Mouse (Mus musculus): ENCODE measurements around the gene Iqcf6. TPM values are rescaled to one million over a fixed set of nuclear protein-coding genes. Genes with fewer than 3 reads are reported as not detected.
A peak's percentile ranks its signal among the peaks of the same experiment; 100 is the strongest.

The Iqcf6 gene
- polyA plus RNA-seq, 1 experiment from 2014 or later, result not detected

- H3K9ac ChIP-seq (replicated peaks), result no peak overlapping the region
- H3K9me3 ChIP-seq (replicated peaks), result no peaks in the 10 kb centered on the region
- H3K36me3 ChIP-seq, result peaks cover 48% of the 10 kb centered on the region
- WGBS, result 34% methylated on average over 7 of the region's 7 CpGs
- no peak overlapping the region for H3K4me3 ChIP-seq (replicated peaks)
- H3K4me2 ChIP-seq, result no peak overlapping the region
- peaks cover 29% of the 10 kb centered on the region for H3K4me1 ChIP-seq
- no peak overlapping the region for H3K27ac ChIP-seq (replicated peaks)
- peaks cover 9% of the 10 kb centered on the region; the same call in 1 of the 2 replicates for H3K27me3 ChIP-seq (replicated peaks)
- no peak for ATAC-seq (ENCODE audit: low FRiP score)
Measured at GRCm38 (mm10) chr9:106659441-106659840, 33.1 kb downstream of the Iqcf6 start.

DNA sequence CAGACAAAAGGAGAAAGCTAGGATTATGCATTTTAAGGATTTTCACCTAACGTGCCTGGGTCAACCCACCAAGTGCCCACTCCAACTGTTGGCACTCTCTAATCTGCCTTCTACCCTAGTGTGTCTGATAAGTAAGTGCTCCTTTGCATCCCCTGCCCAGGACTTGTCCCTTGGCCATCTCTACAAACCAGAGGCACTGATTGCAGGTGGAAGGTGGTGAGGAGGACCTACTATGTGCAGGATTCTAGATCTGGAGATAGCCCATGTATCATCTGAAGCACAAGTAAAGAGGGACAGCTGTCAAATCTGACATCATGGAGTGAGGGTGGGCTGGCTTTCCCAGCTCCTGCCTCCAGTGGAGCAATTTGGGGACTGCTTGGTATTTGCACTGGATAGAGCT is 33.6 kb downstream of the Iqcf6 start:
- Histone ChIP-seq H3K4me1 (peaks cover 34% of the 10 kb centered on the region), H3K27ac (replicated peaks) (no peak overlapping the region), H3K4me3 (replicated peaks) (no peak overlapping the region), H3K9ac (replicated peaks) (no peak overlapping the region), H3K9me3 (replicated peaks) (no peaks in the 10 kb centered on the region), H3K36me3 (peaks cover 48% of the 10 kb centered on the region), H3K4me2 (no peak overlapping the region), H3K27me3 (replicated peaks) (peaks cover 5% of the 10 kb centered on the region; the same call in 1 of the 2 replicates)
- WGBS, result 92% methylated on average over 1 of the region's 1 CpGs
- ATAC-seq (ENCODE audit: low FRiP score), result no peak

- H3K27ac ChIP-seq (replicated peaks), result no peak overlapping the region
- WGBS, result 65% methylated on average over 6 of the region's 6 CpGs
- peaks cover 58% of the 10 kb centered on the region for H3K36me3 ChIP-seq
Measured at GRCm38 (mm10) chr9:106663200-106663599, 36.8 kb downstream of the Iqcf6 start.

GRCm38 (mm10) chr9:106664433-106664832 is 38.1 kb downstream of the Iqcf6 start:
- Histone ChIP-seq H3K27ac (replicated peaks) (peak overlapping the region; percentile 78), H3K27me3 (replicated peaks) (no peaks in the 10 kb centered on the region), H3K4me2 (0 out of 2 replicates have a peak overlapping the region, but pooled peaks have one; percentile 7), H3K9ac (replicated peaks) (peak overlapping the region; percentile 26; the same call in 1 of the 2 replicates), H3K4me3 (replicated peaks) (no peak overlapping the region), H3K4me1 (peaks cover 24% of the 10 kb centered on the region), H3K9me3 (replicated peaks) (no peaks in the 10 kb centered on the region), H3K36me3 (peaks cover 54% of the 10 kb centered on the region)
- WGBS, result 12% methylated on average over 4 of the region's 4 CpGs
- peak; percentile 90 for ATAC-seq (ENCODE audit: low FRiP score)

More at GRCm38 (mm10) chr9:106663200-106663599, 36.8 kb downstream of the Iqcf6 start:
- Histone ChIP-seq H3K4me3 (replicated peaks) (no peak overlapping the region), H3K4me2 (no peak overlapping the region), H3K9me3 (replicated peaks) (no peaks in the 10 kb centered on the region), H3K4me1 (peaks cover 24% of the 10 kb centered on the region), H3K9ac (replicated peaks) (no peak overlapping the region), H3K27me3 (replicated peaks) (no peaks in the 10 kb centered on the region)
- ATAC-seq (ENCODE audit: low FRiP score), result no peak

GRCm38 (mm10) chr9:106664856-106665255 is 38.5 kb downstream of the Iqcf6 start:
- ATAC-seq (ENCODE audit: low FRiP score), result peak; percentile 33; the same call in 1 of the 2 replicates
- WGBS, result 46% methylated on average over 6 of the region's 6 CpGs
- peaks cover 51% of the 10 kb centered on the region for H3K36me3 ChIP-seq
- no peaks in the 10 kb centered on the region for H3K27me3 ChIP-seq (replicated peaks)
- H3K27ac ChIP-seq (replicated peaks), result peak overlapping the region; percentile 78
- H3K4me3 ChIP-seq (replicated peaks), result no peak overlapping the region
- peaks cover 24% of the 10 kb centered on the region for H3K4me1 ChIP-seq
- H3K4me2 ChIP-seq, result 0 out of 2 replicates have a peak overlapping the region, but pooled peaks have one; percentile 7
- H3K9me3 ChIP-seq (replicated peaks), result no peaks in the 10 kb centered on the region
- peak overlapping the region; percentile 26; the same call in 1 of the 2 replicates for H3K9ac ChIP-seq (replicated peaks)

DNA sequence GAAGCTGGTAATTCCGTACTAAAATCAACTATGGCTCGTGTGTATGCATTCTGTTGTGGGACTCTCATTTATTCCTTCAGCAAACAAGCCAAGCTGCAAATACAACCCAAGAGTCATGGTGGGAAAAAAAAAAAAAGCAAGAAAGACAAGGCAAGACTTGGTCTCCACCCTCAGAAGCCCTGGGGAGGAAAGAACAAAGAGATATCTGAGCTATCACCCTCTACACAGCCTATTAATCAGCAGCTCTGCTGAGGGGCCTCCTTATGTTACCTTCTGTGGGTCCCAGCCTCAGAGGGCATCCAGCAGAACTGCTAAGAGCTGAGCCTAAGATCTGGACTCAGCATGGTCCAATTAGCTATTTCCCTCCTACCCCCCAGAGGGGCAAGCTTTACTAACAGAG is 47.5 kb downstream of the Iqcf6 start:
- WGBS, result 86% methylated on average over 2 of the region's 2 CpGs
- Histone ChIP-seq H3K36me3 (peaks cover 40% of the 10 kb centered on the region), H3K4me1 (no peaks in the 10 kb centered on the region), H3K4me2 (no peak overlapping the region), H3K27ac (replicated peaks) (no peak overlapping the region), H3K4me3 (replicated peaks) (no peak overlapping the region), H3K27me3 (replicated peaks) (no peaks in the 10 kb centered on the region), H3K9ac (replicated peaks) (no peak overlapping the region), H3K9me3 (replicated peaks) (no peaks in the 10 kb centered on the region)
- no peak for ATAC-seq (ENCODE audit: low FRiP score)

GRCm38 (mm10) chr9:106675480-106675879 is 49.1 kb downstream of the Iqcf6 start:
- Histone ChIP-seq H3K36me3 (peaks cover 46% of the 10 kb centered on the region), H3K9ac (replicated peaks) (no peak overlapping the region), H3K4me3 (replicated peaks) (no peak overlapping the region), H3K27ac (replicated peaks) (no peak overlapping the region), H3K4me1 (no peaks in the 10 kb centered on the region), H3K9me3 (replicated peaks) (no peaks in the 10 kb centered on the region), H3K27me3 (replicated peaks) (no peaks in the 10 kb centered on the region), H3K4me2 (no peak overlapping the region)
- WGBS, result 0% methylated on average over 1 of the region's 1 CpGs
- ATAC-seq (ENCODE audit: low FRiP score), result peak; percentile 78

GRCm38 (mm10) chr9:106675965-106676364 is 49.6 kb downstream of the Iqcf6 start:
- Histone ChIP-seq H3K4me2 (no peak overlapping the region), H3K4me1 (no peaks in the 10 kb centered on the region), H3K4me3 (replicated peaks) (no peak overlapping the region), H3K9ac (replicated peaks) (no peak overlapping the region), H3K36me3 (peaks cover 49% of the 10 kb centered on the region), H3K27me3 (replicated peaks) (no peaks in the 10 kb centered on the region), H3K27ac (replicated peaks) (no peak overlapping the region), H3K9me3 (replicated peaks) (no peaks in the 10 kb centered on the region)
- WGBS, result 80% methylated on average over 9 of the region's 9 CpGs
- ATAC-seq (ENCODE audit: low FRiP score), result peak; percentile 31; the same call in 1 of the 2 replicates

DNA sequence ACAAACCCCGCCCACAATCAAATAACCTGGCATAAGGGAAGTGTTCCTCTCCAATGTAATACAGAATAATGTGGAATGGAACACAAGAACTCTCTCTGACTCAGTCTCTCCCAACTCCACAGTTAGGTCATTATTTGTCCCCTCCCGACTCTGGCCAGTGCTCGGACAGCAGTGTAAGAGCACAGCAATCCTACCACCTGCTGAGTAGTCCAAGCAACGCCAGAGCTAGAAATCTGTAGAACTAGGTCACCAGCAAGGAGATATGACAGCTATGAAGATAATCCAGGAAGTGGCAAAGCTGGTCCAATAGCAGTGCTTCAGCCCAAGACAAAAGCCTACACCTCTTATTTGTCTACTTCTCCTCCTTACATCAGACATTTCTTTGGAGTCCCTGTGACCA is 50.2 kb downstream of the Iqcf6 start:
- Histone ChIP-seq H3K36me3 (peaks cover 43% of the 10 kb centered on the region), H3K9me3 (replicated peaks) (no peaks in the 10 kb centered on the region), H3K9ac (replicated peaks) (no peak overlapping the region), H3K27me3 (replicated peaks) (no peaks in the 10 kb centered on the region), H3K27ac (replicated peaks) (no peak overlapping the region), H3K4me2 (no peak overlapping the region), H3K4me1 (no peaks in the 10 kb centered on the region), H3K4me3 (replicated peaks) (no peak overlapping the region)
- WGBS, result 79% methylated on average over 4 of the region's 4 CpGs
- ATAC-seq (ENCODE audit: low FRiP score), result no peak

Other genes starting within 250 kb of the Iqcf6 start
- gene Rpl29, start 197.1 kb upstream of the Iqcf6 start, polyA plus RNA-seq (2015; fragmentation: Nextera tagmentation; extraction: Ambion mirVana), result 656 and 712 TPM in 2 replicates
- gene Acy1, start 188.3 kb upstream of the Iqcf6 start, polyA plus RNA-seq (2015; fragmentation: Nextera tagmentation; extraction: Ambion mirVana), result 20.5 and 24.9 TPM in 2 replicates
- 10.0 and 13.6 TPM in 2 replicates for gene Abhd14b, start 179.1 kb upstream of the Iqcf6 start, polyA plus RNA-seq (2015; fragmentation: Nextera tagmentation; extraction: Ambion mirVana)
- 73.2 and 77.0 TPM in 2 replicates for gene Abhd14a, start 178.9 kb upstream of the Iqcf6 start, polyA plus RNA-seq (2015; fragmentation: Nextera tagmentation; extraction: Ambion mirVana)
- gene Pcbp4, start 173.3 kb upstream of the Iqcf6 start, polyA plus RNA-seq (2015; fragmentation: Nextera tagmentation; extraction: Ambion mirVana), result 185 and 222 TPM in 2 replicates
- gene Gpr62, start 160.6 kb upstream of the Iqcf6 start, polyA plus RNA-seq (2015; fragmentation: Nextera tagmentation; extraction: Ambion mirVana), result 1.1 and 1.4 TPM in 2 replicates
- 46.4 and 47.8 TPM in 2 replicates for gene Rrp9, start 150.6 kb upstream of the Iqcf6 start, polyA plus RNA-seq (2015; fragmentation: Nextera tagmentation; extraction: Ambion mirVana)
- 0.86 and 3.6 TPM in 2 replicates for gene Parp3, start 149.6 kb upstream of the Iqcf6 start, polyA plus RNA-seq (2015; fragmentation: Nextera tagmentation; extraction: Ambion mirVana)
- not detected in 2 replicates for gene Iqcf1, start 126.6 kb upstream of the Iqcf6 start, polyA plus RNA-seq (2015; fragmentation: Nextera tagmentation; extraction: Ambion mirVana)
- gene Iqcf5, start 112.0 kb upstream of the Iqcf6 start, polyA plus RNA-seq (2015; fragmentation: Nextera tagmentation; extraction: Ambion mirVana), result not detected in 2 replicates
- not detected in 2 replicates for gene Iqcf3, start 65.0 kb upstream of the Iqcf6 start, polyA plus RNA-seq (2015; fragmentation: Nextera tagmentation; extraction: Ambion mirVana)
- not detected in 2 replicates for gene Iqcf4, start 55.6 kb upstream of the Iqcf6 start, polyA plus RNA-seq (2015; fragmentation: Nextera tagmentation; extraction: Ambion mirVana)
- gene Grm2, start 29.5 kb downstream of the Iqcf6 start, polyA plus RNA-seq (2015; fragmentation: Nextera tagmentation; extraction: Ambion mirVana), result 4.9 and 6.4 TPM in 2 replicates
- 72.2 and 83.3 TPM in 2 replicates for gene Tex264, start 59.3 kb downstream of the Iqcf6 start, polyA plus RNA-seq (2015; fragmentation: Nextera tagmentation; extraction: Ambion mirVana)
- gene Rad54l2, start 162.6 kb downstream of the Iqcf6 start, polyA plus RNA-seq (2015; fragmentation: Nextera tagmentation; extraction: Ambion mirVana), result 6.4 and 7.1 TPM in 2 replicates
- gene Dcaf1, start 195.3 kb downstream of the Iqcf6 start, polyA plus RNA-seq (2015; fragmentation: Nextera tagmentation; extraction: Ambion mirVana), result 15.9 and 17.3 TPM in 2 replicates